Mouse (Mus musculus) cortical plate, adult 2 months (tissue): ENCODE data around the gene Rfx5.

Experiments
- CTCF ChIP-seq: fragments of 200-500 bp; IDR thresholded peaks from 2 replicates; pipeline ENCODE4 v1.5.1; 2011; ENCODE audit warnings: mild to moderate bottlenecking, control low read depth, low read length; ENCODE audit not compliant: insufficient read depth; ENCODE audit errors: extremely low read depth
- POLR2A ChIP-seq: fragments of 200-500 bp; IDR thresholded peaks from 2 replicates; pipeline ENCODE4 v1.6.1; 2011; ENCODE audit warnings: mild to moderate bottlenecking, low read length, control low read depth; ENCODE audit not compliant: insufficient read depth; ENCODE audit errors: extremely low read depth

DNA sequence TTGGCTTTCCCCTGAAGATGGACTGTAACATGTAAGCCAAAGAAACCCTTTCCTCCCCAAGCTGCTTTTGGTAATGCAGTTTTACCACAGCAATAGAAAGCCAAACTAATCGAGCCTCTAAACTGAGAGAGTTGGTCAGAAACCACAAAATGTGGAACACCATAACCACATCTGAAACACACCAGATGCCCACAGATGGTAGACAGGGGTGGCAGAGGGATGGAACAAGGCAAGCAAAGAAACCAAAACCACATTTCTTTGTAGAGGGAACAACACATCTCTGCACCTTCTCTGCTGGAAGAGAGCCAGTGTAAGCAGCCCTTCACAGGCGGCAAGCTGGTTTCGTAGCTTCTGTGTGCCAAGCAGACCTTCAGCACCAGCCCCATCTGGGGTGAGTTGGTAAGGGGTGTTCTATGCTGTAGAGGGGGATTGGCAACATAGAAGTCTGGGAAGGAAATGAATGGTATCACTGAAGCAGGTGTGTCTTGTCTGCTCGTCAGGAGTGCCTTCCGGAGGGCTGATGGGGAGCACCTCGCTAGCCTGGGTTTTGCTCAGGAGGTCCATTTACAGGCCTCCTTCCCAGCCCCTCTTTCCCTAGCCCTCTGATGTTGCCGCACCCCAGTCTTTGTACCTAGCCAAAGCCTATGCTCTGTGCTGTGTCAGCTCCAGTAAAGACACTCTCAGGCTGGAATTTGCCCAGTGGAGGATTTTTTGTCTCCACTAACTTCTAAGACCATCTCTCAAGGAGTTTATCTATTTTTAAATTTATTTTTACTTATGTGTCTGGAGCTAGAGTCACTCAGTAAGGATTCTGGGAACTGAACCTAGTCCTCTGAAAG lies 37.8 kb upstream of the Rfx5 start:
- TF ChIP-seq POLR2A (no peak), CTCF (no peak)
